Mouse (Mus musculus) small intestine, adult 2 months (tissue): ENCODE data around the gene Snd1. TPM values are rescaled to one million over a fixed set of nuclear protein-coding genes. Genes with fewer than 3 reads are reported as not detected.

Source experiments
- H3K27ac ChIP-seq: fragments of 200-500 bp; 2 replicates; pipeline ENCODE4 v1.5.1; 2012; ENCODE audit warnings: low read depth, low read length, control low read depth, inconsistent platforms; ENCODE audit not compliant: insufficient read depth
- H3K27me3 ChIP-seq: fragments of 200-500 bp; 2 replicates; pipeline ENCODE4 v1.6.1; 2012; ENCODE audit warnings: mild to moderate bottlenecking, moderate library complexity, low read length, inconsistent platforms; ENCODE audit not compliant: control insufficient read depth, insufficient read depth
- H3K36me3 ChIP-seq: fragments of 200-500 bp; 2 replicates; pipeline ENCODE4 v1.6.1; 2012; ENCODE audit warnings: mild to moderate bottlenecking, low read length, control low read depth, inconsistent platforms; ENCODE audit not compliant: control insufficient read depth, insufficient read depth
- H3K4me1 ChIP-seq: fragments of 200-500 bp; 2 replicates; pipeline ENCODE4 v1.6.1; 2012; ENCODE audit warnings: low read length, inconsistent platforms, mixed read lengths; ENCODE audit not compliant: control insufficient read depth, insufficient read depth, insufficient read length
- H3K4me3 ChIP-seq: fragments of 200-500 bp; 2 replicates; pipeline ENCODE4 v1.5.1; 2012; ENCODE audit warnings: low read depth, mild to moderate bottlenecking, control low read depth, inconsistent platforms, low read length, moderate library complexity
- CTCF ChIP-seq: fragments of 200-500 bp; IDR thresholded peaks from 2 replicates; pipeline ENCODE4 v1.5.1; 2012; ENCODE audit warnings: low read depth, mild to moderate bottlenecking, control low read depth, inconsistent platforms, low read length, moderate library complexity, mixed read lengths; ENCODE audit not compliant: insufficient replicate concordance, insufficient read length; ENCODE audit errors: extremely low read depth
- POLR2A ChIP-seq: fragments of 200-500 bp; IDR thresholded peaks from 2 replicates; pipeline ENCODE4 v1.6.1; 2012; ENCODE audit warnings: low read depth, mild to moderate bottlenecking, control low read depth, inconsistent platforms, low read length, moderate library complexity
- WGBS: fragments of 180-500 bp; shearing (Covaris S2); methylation state at CpG from one replicate; pipeline ENCODE4 v1.1.7; 2018; 5-methylcytosine and 5-hydroxymethylcytosine counted together
- polyA plus RNA-seq: library from polyadenylated mRNA; depleted of rRNA; stranded (reverse); fragments of >200 nt; gene quantifications from 2 replicates; pipeline ENCODE4 v1.2.3, GENCODE M21; 2012

Snd1 gene
- polyA plus RNA-seq, 1 experiment = 77.7 TPM

DNA sequence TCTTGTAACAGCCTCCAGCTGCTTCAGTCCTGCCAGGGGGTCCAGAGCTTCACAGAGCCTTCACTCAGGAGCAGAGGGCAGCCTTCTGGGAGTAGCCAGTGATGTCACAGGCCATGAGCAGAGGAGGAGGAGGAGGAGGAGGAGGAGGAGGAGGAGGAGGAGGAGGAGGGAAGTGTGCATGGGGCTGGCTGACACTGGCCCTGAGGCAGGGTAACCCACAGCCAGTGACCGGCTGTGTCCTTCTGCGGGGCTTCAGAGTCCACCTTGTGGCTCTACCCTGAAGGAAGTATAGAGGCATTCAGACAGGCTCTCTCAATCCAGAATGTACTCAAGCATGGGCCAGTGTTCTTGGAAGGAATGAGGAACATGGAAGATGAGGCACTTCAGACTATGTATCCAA, 25.7 kb upstream of the Snd1 start, which contains the start of gene Pax4:
TSS of gene Pax4 (minus strand) at position 101 of the 400 bp plus-strand sequence.
- peaks cover 5% of the 10 kb centered on the region for H3K27me3 ChIP-seq
- no peak within 1 kb of the TSS for H3K27ac ChIP-seq
- TF ChIP-seq POLR2A (no peak), CTCF (no peak)
- no peak within 1 kb of the TSS for H3K4me3 ChIP-seq
- H3K4me1 ChIP-seq = peaks cover 2% of the 10 kb centered on the region; the same call in 1 of the 2 replicates
- H3K36me3 ChIP-seq = no peaks in the 10 kb centered on the region
- 80% methylated on average over 2 of the region's 2 CpGs for WGBS

GRCm38 (mm10) chr6:28450481-28450880, 24.5 kb upstream of the Snd1 start:
- 18% methylated on average over 5 of the region's 5 CpGs for WGBS
- no peak for TF ChIP-seq POLR2A
- TF ChIP-seq CTCF = no peak
- H3K27me3 ChIP-seq = peaks cover 5% of the 10 kb centered on the region
- peaks cover 2% of the 10 kb centered on the region; the same call in 1 of the 2 replicates for H3K4me1 ChIP-seq
- H3K27ac ChIP-seq = no peak overlapping the region
- H3K4me3 ChIP-seq = no peak overlapping the region
- no peaks in the 10 kb centered on the region for H3K36me3 ChIP-seq

GRCm38 (mm10) chr6:28450977-28451376, 24.0 kb upstream of the Snd1 start:
- H3K4me1 ChIP-seq = peaks cover 2% of the 10 kb centered on the region; the same call in 1 of the 2 replicates
- H3K4me3 ChIP-seq = no peak overlapping the region
- H3K36me3 ChIP-seq = no peaks in the 10 kb centered on the region
- under 1% methylated on average over 12 of the region's 12 CpGs for WGBS
- no peak for TF ChIP-seq POLR2A
- no peak for TF ChIP-seq CTCF
- H3K27ac ChIP-seq = no peak overlapping the region
- H3K27me3 ChIP-seq = peaks cover 5% of the 10 kb centered on the region

- Histone ChIP-seq H3K36me3 (no peaks in the 10 kb centered on the region), H3K27me3 (no peaks in the 10 kb centered on the region), H3K4me3 (no peak overlapping the region), H3K27ac (no peak overlapping the region), H3K4me1 (no peaks in the 10 kb centered on the region; the same call in 1 of the 2 replicates)
- TF ChIP-seq POLR2A (no peak), CTCF (no peak)
Measured at GRCm38 (mm10) chr6:28459221-28459668, 15.7 kb upstream of the Snd1 start.

GRCm38 (mm10) chr6:28460534-28460933, 14.4 kb upstream of the Snd1 start:
- TF ChIP-seq CTCF = peak; percentile 65; the same call in 1 of the 2 replicates
- no peak for TF ChIP-seq POLR2A
- no peak overlapping the region for H3K27ac ChIP-seq
- no peaks in the 10 kb centered on the region for H3K27me3 ChIP-seq
- H3K36me3 ChIP-seq = no peaks in the 10 kb centered on the region
- H3K4me1 ChIP-seq = no peaks in the 10 kb centered on the region; the same call in none of the 2 replicates
- H3K4me3 ChIP-seq = no peak overlapping the region
- WGBS = 9% methylated on average over 5 of the region's 5 CpGs

DNA sequence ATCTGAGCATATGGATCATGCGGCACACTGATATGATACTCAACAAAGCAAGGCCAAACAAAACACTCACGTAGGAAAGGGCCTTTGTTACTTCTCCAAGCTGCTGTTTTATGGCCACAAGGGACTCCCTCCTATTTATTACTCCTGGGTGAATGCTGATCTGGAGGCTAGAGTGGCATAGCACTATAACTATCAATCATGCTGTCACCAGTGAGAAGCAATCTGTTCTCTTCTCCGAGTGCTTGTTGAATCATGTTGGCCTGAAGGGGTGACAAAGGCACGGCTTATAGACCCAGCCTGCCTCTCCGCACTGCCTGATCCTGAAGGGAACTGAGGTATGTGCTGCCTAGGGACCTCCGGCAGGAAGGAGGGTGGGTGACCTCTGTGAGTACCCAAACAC, 10.3 kb upstream of the Snd1 start:
- no peaks in the 10 kb centered on the region; the same call in none of the 2 replicates for H3K4me1 ChIP-seq
- WGBS = 30% methylated on average over 6 of the region's 6 CpGs
- H3K36me3 ChIP-seq = no peaks in the 10 kb centered on the region
- no peak overlapping the region for H3K27ac ChIP-seq
- no peak for TF ChIP-seq POLR2A
- TF ChIP-seq CTCF = no peak
- H3K27me3 ChIP-seq = no peaks in the 10 kb centered on the region
- no peak overlapping the region for H3K4me3 ChIP-seq

DNA sequence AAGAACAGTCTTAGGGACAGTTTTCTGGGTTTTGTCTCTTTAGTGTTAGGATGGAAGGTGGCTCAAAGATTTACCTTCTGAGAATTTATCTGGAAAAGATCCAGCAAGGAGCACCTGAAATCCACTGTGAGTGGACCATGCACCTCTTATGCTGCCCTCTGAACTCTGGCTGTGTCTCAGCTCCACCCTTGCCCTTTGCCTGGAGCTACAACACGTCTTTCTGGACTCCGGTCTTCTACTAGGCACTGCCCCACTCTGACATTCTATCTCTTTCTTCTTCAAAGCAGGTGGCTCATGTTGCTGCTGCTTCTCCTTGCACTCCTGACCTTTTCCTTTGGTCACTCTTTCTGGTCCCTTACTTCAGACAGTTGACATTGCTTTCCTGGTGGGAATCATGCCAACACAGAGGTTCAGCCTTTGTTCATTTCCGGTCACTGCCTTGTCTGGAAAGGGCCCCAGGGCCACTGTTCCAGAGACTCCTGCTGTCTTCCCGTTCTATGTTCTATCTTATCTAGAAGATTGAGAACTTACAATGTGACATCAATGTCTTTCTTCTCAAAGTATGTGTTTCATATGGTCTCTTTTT, 4.8 kb upstream of the Snd1 start:
- peak overlapping the region; percentile 97 for H3K27ac ChIP-seq

More for the DNA sequence above, 4.8 kb upstream of the Snd1 start:
- no peak for TF ChIP-seq POLR2A
- TF ChIP-seq CTCF = no peak
- whole genome bisulfite sequencing = 25% methylated on average over 4 of the region's 4 CpGs
- Histone ChIP-seq H3K4me3 (no peak overlapping the region), H3K36me3 (no peaks in the 10 kb centered on the region), H3K4me1 (no peaks in the 10 kb centered on the region; the same call in 1 of the 2 replicates), H3K27me3 (no peaks in the 10 kb centered on the region)
